Mouse (Mus musculus): ENCODE results near the gene Gm12216.

DNA sequence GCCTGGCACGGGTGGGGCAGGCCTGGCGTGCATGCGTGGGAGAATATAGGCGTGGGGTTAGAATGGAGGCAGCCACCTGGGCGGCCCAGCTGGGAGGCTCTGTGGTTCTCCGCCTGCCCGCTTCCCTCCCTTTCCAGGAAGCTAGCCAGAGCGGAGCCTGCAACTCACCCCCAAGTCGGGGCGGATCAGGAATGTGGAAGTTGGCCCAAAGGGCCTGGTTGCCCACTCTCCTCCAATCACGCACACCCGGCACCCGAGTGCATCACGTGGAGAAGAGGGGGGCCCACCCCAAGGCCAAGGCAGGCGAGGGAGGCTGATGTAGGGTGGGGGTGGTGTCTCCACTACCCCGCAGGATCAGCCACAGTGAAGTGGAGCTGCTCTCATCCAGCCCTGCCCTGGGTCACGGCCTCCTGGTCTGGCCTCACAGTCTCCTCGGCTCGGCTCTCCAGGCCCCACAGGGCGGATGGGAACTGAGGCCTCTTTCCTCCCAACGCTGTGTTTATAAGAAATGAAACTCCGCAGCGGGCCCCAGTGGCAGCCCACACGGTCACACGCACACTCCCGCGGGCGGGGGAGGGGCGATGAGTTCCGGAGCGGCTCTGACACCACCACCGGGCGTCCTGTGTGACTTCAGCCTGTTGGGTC lies 95.4 kb downstream of the Gm12216 start:
- TF ChIP-seq CTCF (IDR thresholded peaks at IDR 0.05; ENCODE audit: low read depth) (peak; percentile 45), EP300 (IDR thresholded peaks at IDR 0.05; ENCODE audit: low read depth) (no peak)

Measured in liver, embryonic 14.5 days (tissue).